Mouse (Mus musculus) urinary bladder, postnatal 36 days (tissue): ENCODE measurements around the gene Wwc1.

Source experiments
- DNase-seq, 2 experiments: peaks; one replicate each; pipeline ENCODE4 v3.0.0; 2022; ENCODE audit warnings: low spot score in 2 of 2, mixed read lengths in 1 of 2

Wwc1 gene

DNA sequence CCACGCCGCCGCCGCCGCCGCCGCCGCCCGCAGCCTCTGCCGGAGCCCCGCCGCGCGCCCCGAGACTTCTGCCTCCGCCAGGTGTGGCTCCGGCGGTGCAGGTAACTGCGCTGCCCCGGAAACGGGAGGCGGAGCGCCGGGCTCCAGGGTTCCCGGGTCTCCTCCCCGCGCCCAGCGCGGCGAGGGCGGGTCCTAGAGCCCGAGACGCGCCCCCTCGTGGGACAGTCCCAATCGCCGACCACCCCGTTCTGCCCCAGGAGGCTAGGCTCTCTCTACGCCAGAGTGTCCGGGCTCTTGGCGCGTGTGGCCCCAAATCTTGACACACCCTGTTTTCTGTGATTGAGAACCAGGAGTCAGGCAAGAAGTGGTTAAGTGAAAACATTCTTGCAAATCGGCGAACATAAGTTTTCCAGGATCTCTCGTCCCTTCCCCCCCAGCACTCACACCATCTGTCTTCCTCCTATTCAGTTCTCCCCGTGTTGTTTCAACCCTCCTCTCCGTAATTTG is at the start of gene Wwc1:
TSS of gene Wwc1 (minus strand) at position 117 of the 507 bp plus-strand sequence.
- DNase-seq, result peak; percentile 65 to 66

DNA sequence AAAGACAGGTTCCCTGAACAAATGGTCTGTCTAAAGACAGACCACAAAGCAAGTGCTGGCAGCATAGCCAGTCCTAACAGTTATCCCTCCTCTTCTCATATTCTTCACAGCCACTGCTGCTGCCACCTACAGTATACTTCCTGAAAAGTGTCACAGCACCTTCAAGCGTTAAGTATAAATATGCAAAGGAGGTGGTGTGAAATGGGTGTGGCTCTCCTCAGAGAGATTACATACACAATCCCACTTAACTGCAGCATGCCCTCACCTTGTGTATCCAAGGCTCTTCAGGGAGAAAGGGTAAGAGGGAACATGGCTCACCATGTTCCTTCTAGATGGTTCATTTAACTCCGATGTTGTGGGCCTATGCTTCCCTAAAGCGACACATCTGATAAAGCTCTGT is 39.7 kb upstream of the Wwc1 start:
- no peak for DNase-seq

DNA sequence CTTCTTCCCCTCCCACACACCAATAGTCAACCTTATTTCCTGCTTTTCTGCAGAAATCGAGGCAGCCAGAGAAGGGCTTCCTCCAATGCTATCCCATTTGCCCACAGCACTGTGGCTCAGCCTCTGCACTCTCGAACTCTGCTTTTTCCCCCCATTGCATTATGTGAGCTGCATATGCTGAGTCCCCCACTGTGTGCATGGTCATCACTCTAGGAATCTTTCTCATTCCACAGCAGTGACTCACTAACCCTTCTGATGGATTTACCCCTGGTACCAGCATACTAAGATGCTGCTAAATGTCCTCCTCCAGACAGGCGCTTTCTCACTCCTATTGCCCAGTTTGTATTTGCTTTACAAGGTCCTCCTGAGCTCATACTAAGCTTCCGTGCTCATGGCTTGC is 32.9 kb upstream of the Wwc1 start:
- DNase-seq, result no peak

DNA sequence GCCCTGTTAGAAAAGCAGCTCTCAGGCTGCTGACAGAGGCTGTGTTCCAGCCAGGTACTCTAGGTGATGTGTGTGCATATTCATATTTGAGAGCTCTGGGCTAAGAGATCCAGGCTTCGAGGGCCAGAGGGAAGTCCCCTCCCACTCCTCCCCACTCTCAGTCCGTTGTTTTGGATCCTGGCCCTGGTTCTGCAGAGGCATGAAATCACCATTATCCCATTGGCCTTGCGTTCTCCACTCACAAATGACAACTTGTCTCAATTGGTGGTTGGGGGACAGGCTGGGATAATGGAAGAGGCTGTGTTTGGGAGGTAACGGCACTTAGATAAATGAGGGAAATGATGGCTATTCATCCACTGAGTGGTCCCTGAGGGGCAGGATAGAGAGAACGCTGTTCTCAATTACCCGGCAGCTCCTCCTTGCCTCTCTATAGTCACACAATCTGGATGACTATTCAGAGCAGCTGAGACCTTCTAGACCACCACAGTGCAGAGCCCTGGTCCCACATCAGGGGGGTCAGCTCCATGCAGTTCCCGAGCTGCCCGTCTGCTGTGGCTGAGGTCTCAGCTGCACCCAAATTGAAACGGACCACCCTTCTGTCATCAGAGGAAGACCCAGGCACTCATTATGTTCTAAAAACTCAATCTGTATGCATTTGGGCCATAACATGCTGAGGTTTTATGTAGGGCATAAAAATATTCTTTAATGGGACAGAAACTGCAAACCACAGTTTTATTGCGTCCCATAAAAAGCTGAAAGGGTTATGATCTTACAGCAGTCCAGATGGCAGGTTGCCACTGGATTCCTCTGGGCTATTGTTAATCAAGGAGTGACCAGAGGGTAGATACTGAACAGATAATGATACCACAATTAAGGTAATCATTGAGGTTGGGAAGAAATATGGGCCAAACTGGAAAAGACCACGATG is 29.2 kb upstream of the Wwc1 start:
- DNase-seq, result no peak

DNA sequence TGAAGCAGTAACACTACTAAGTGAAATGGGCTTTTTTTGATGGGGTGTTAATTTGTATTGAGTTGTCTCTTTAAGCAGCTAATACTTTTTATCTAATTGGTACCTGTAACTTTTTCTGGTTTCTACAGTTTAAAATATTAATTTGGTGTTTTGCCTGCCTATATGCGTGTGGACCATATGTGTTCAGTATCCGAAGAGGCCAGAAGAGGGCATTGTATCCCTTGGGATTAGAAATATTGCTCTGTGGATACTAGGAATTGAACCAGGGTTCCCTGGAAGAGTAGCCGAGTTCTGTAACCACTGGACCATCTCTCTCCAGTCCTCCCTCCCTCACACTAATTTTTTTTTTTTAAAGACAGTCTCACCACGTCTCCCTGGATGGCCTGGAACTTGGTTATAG is 22.6 kb upstream of the Wwc1 start:
- no peak for DNase-seq

DNA sequence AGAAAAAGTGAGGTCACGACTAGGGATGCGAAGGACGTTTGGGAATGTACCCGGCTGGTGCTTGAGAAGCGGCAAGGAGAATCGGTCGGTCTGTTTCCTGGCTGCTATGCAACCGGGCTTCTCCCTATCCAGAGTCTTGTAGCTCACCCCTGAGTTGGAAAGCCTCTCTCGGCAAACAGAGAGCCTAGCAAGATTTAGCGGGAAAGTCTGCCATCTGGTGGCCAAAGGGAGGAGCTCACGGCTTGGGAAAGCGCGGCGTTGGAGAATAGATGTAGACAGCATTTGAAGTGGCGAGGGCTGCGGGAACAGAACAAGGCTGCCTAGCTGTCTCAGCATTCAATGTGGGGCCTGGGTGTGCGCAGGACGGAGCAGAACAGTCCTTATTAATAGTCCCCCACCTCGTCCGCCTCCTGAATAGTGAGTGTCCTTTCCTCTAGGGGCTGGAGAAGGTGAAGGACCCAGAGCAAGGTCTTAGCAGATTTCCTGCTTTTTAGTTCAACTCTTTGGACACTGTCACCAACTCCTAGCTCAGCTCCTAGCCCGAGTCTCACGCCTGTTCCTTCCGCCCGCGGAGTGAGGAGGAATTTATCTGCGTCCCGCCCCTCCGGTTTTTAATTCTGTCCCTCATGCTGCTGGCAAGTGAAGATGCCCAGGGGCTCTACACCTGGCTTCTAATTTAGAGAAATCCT is 21.1 kb upstream of the Wwc1 start:
- peak; percentile 87 for DNase-seq

DNA sequence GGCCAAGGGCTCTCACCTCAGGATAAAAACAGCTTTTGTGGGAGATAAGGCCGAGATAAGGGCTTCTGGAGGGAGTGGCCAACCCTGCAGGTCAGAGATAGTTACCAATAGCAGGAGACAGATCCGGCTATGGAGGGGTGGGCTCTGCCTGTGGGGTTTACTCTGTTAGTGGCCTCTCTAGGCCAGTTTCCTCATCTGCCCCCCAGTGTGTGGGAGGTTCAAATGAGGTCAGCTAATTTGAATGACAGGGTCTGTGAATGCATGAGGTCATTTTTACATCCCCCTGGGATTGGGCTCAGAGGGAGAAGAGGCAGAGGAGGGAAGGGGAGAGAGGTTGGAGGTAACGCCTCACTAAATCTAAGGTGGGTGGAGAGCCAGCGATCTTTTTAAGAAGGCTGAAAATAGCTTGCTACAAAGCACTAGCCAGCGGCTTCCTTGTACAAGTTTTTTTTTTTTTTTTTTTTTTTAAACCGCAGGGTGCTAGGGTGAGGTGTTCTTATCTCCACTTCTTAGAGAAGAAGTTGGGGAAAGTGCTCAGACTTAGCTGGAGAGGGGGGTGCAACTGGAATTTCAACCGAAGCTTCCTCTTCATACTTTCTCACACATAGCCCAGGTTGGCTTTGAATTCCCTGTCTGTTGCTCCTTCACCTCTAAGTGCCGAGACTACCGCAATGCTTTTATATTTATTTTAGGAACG is 20.4 kb upstream of the Wwc1 start:
- no peak for DNase-seq

DNA sequence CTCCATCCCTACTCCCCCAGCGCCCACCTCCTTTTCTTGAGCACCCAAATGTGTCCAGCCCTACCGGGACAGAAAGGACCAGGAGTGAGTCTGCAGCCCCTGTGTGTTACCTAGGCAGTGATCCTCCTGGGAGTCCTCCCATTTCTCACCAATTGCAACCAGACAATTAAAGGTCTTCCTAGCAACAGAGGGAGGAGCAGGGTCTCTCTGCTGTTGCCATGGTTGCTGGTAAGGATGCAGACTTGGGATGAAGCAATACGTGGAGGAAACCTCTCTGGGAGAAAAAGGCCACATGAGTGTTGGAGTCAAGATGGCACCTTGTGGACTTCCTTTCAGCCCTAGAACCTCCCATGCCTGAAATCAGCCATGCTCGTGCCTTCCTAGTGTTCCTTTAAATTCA is 19.7 kb upstream of the Wwc1 start:
- no peak for DNase-seq

DNA sequence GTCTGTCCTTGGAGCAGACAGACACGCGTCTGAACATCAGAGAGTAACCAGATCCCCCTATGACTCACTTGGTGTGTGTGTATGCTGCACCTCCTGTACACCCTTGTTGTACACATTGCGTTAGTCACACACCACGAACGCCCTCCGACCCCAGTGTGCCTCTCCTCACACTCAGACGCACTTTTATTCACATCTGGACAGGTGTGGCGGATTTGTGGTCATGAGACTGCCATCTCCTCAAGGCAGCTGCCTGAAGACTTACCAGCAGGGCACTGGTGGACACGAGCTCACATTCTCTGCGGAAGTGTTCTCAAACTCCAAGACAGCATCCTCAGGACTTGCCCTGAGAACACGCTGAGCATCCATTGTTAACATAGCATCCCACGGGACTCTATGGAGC is 17.7 kb upstream of the Wwc1 start:
- DNase-seq, result no peak

DNA sequence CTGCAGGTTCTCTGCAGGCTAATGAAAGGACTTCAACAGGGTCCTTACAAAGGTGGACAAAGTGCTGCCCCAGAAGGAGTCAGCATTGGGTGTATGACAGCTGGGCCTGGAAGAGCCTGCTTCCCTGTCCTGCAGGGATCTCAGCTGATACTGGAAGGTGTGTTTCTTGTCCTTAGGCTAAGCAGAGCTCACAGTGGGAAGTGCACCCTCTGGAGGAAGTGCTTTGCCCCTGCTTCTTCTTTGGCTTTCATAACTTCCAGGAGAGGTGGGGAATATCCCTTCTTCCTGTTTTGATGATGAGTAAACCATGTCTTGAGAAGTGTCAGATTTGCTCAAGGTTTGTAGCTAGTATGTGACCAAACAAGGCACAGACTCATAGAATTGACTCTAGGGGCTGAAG is 15.0 kb upstream of the Wwc1 start:
- no peak for DNase-seq

DNA sequence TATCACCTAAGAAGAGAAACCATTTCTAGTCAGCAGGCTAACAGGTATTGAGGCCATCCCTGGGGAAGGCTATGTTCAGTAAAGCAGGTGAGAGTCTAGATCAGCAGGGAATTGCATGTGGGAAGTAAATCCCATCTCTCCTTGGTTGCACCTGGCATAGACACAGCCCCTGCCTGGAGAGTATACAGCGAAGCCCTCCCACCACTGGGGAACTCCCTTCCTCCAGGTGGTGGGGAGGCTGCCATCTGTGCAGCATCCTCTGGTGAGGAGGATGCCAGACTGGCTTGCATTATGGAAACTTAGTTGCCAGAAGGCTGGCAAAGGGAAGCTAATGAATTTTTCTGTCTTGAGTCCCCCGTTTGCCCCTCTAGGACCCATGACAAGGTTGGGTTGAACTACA is 11.5 kb upstream of the Wwc1 start:
- DNase-seq, result no peak

DNA sequence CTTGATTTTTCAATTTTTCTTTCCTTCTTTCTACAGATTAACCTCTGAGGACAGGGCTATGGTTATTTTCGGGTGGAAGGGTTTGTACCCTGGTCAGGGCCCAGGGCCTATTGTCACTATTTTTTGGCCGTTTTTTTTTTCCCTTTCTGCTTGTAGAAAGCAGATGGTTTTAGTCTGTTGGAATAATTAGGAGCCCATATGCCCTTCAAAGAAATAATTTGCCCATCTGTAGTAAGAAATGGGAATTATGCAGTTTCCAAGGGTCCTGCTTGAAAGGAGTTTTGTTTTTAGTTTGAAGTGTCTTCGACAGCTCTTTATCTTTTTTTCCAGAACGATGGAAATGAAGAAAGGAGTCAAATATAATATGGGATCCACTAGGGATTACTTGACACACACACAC is 9.6 kb upstream of the Wwc1 start:
- DNase-seq, result no peak

DNA sequence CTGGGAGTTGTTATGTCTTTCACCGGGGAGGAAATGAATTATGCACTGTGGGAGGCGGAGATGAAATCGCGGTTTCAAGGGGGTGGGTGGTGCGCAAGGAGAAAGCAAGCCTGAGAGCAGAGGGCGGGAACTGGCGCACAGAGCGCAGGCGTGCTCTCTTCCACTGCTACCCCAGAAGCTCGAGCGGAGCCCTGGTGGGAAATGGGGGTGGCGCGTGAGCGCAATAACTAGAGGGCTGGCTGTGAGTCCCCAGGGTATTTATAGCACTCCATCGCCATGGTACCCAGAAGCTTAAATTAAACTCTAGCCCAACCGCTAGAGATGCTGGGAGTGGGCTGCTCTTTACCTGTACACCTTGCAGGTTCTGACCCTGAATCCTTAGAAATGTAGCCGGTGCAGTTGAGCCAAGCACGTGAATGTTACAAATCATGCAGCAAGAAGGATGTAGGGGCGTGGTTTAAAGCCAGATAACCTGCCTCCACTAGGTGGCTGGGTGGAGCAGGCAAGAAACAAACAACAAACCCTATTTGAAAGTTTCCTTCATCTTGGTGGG is 5.6 kb upstream of the Wwc1 start:
- no peak for DNase-seq

DNA sequence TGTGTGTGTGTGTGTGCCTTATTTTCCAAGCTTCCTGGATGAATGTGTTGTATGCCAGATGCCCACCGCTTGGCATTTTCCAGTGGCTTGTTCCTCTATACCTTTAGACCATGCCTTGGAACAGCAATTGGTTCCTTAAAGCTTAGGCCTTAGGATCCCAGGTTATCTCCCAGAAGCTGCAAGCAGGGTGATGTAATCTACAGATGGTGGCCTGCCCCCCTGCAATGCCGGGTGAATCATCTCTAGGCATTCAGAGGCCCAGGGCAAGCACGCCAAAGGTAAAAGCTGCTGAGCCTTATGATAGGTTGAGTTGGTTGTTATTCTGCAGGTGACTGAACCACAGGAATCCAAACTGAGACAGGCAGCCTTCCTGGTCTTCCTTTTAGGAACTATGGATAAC is 2.4 kb upstream of the Wwc1 start:
- DNase-seq, result peak in 1 of 2 experiments; percentile 20

DNA sequence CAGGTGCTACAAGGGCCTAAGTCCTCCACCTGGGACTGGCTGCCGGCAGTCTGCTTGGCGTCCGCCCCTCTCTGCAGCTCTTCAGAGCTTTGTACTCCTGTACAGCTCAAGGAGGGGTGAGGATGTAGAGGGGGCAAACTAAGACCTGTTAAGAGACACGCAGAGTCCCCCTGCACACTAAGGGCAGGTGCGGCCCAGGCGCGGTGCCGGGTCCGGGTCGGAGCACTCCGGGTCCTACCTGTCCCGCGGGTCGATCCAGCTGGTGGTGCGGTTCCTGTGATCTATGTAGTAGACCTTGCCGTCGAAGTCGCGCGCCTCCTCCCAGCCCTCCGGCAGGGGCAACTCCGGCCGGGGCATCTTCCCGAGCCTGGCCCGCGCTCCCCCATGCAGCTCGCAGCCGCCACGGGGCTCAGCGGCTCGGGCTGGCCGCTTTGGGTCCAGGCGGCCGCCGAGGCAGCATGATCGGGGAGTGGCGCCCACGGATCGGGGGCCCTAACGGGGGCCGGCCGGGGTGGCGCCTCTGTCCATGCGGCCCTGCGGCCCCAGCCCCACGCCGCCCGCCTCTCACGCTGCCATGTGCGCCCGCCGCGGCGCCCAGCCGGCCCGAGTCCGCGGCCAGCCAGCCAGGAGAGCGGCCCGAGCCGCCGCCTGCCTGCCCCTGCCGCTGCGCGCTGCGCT is 455 bp downstream of the Wwc1 start:
- DNase-seq, result peak in 1 of 2 experiments; percentile 14

DNA sequence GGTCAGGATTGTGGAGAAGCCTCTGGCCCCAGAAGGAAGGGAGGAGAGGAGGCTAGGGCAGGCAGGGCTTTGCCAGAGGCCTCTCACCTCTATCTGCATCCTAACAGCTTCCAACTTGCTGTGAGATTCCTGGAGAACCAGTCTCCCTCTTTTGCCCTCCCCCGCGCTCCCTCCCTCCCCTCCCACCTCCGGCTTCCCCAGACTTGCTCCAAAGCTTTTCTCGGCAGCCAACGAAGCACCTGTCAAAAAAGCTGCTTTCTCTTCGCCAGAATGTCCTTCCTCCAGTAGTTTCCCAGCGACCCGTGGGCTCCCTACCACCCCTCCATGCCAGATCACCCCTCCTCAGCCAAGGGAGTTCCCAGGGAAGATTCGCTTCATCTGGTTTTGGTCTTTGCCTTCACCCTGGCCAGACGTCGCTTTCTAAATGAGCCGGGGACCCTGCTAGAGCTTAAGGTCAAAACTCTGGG is 1.0 kb downstream of the Wwc1 start:
- no peak for DNase-seq

DNA sequence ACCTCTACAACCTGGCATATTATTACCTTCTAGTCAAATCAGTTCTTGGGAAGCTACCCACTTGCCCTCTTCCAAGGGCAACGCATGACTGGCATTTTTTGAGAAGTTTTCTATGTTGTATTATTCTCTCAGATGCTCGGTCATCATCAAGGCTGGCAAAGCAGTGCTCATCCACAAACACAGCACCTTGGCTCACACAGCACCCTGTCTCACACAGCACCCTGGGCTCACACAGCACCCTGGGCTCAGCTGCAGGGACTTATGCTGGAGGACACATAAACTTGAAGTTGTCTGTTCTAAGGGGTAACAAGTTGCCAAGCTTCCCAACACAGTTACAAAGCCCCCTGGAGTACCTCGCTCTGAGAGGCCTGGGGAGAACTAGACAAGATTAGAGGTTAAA is 2.5 kb downstream of the Wwc1 start:
- no peak for DNase-seq

DNA sequence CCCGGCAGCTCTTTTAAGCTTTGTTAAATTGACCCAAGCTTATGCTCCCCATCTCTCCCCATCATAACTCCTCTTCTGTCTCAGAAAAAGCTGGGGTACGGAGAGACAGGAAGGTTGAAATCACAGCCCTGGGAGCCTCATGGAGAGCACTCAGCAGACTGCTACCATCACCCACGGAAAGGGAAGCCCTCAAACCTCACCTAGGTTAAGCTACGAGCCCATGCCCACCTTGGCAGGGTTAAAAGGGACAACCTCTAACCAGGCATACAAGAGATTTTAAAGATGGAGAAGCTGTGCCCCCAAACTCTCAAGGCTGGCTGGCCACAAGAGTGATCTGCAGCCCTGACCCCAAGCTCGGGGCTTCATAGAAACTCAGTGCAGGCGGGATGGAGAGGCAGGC is 3.2 kb downstream of the Wwc1 start:
- no peak for DNase-seq

DNA sequence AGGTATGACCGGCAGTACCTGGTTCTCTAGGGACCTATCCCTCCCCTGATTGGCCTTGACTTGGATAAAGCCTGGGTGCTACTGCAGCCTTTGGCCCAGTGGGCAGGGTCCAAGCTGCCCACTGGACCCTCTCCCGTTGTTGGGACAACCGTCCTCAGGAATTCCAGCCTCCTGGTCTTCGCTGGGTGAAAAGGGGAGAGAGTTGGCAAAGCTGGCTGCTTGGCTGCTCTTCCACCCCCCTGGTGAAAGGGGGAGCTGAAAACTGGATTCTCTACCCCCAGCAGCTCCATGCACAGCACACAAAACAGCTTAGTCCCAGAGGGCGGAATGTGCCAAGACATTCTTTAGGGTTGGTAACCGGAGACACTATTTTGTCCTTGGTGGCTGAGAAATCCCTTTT is 3.8 kb downstream of the Wwc1 start:
- no peak for DNase-seq

DNA sequence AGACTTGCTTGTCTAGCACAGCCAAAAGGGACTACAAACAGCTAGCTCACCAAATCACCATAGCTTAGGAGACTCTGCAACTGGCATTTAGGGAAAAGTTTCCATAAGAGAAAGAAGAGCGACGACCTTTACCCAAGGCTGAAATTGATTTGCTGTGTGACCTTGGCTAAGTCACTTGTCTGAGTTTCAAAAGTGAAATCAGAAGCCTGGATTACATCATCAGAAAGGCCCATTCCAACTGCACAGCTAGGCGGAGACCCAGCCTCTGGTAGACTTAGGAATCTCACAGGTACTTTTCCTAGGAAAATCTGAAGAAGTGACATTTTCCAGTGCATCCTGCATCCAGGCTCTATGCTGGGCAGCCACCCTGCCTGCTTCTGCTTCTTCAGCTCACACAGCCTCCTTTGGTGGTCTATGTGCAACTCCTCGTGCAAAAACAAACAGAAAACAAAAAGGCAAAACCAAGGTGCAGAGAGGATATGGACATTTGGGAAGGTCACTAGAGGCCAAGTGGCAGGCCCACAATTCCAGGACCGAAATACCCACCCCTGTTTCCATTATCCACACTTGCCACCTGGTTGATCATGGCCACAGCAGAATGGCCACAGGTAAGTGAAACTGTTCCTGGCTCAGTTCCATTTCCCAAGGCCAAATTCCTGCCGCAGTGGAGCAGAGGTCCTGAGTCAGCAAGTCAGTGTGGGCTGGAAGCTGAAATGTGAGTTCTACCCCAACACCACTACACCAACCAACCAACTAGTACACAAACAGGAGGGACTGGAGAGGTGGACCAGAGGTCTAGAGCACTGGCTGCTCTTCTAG is 5.5 kb downstream of the Wwc1 start:
- no peak for DNase-seq

DNA sequence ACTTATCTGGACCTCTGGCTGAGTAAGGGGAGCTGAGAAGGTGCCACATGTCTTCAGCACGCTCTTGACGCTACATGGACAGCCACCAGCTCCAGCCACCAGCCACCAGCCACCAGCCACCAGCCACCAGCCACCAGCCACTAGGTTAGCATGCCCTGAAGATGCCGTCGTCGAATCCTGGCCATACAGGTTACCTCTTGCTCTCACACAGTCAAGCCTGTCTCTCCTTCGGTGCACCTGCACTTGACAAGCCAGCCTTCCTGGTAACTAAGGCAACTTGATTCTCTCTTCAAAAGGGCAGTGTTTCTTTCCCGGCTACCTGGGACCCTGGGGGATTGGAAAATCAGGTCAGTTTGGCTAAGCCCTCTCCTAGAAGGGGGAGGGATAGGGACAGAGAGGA is 7.2 kb downstream of the Wwc1 start:
- DNase-seq, result no peak
